Mouse (Mus musculus) lung, embryonic 16.5 days (tissue): Measurements from ENCODE around the gene Zfp523. TPM values are rescaled to one million over a fixed set of nuclear protein-coding genes. Genes with fewer than 3 reads are reported as not detected.
A peak's percentile ranks its signal among the peaks of the same experiment; 100 is the strongest.

Experiments
- ATAC-seq: fragments of 200-750 bp; cut with Nextera tagmentation; 2 replicates; pipeline ENCODE4 v1.8.0; 2017; ENCODE audit warnings: low read depth, mild to moderate bottlenecking, moderate library complexity
- H3K27ac ChIP-seq: fragments of 300-500 bp; sonication (generic); 2 replicates; pipeline ENCODE4 v1.5.1; 2014; ENCODE audit warnings: mild to moderate bottlenecking, control low read depth, low read length
- H3K27me3 ChIP-seq: fragments of 300-500 bp; sonication (generic); 2 replicates; pipeline ENCODE4 v1.6.1; 2014; ENCODE audit warnings: low read depth, low read length, mixed read lengths; ENCODE audit not compliant: control insufficient read depth, insufficient read depth
- H3K36me3 ChIP-seq: fragments of 300-500 bp; sonication (generic); 2 replicates; pipeline ENCODE4 v1.6.1; 2014; ENCODE audit warnings: low read length; ENCODE audit not compliant: control insufficient read depth, insufficient read depth
- H3K4me1 ChIP-seq: fragments of 300-500 bp; sonication (generic); replicated peaks from 2 replicates; pipeline ENCODE4 v1.6.1; 2014; ENCODE audit warnings: low read length, mixed read lengths; ENCODE audit not compliant: control insufficient read depth, insufficient read depth
- H3K4me2 ChIP-seq: fragments of 300-500 bp; sonication (generic); 2 replicates; pipeline ENCODE4 v1.6.1; 2014; ENCODE audit warnings: low read depth, low read length, control low read depth
- H3K4me3 ChIP-seq: fragments of 300-500 bp; sonication (generic); 2 replicates; pipeline ENCODE4 v1.5.1; 2014; ENCODE audit warnings: mild to moderate bottlenecking, low read length, control low read depth
- H3K9ac ChIP-seq: fragments of 300-500 bp; sonication (generic); 2 replicates; pipeline ENCODE4 v1.6.1; 2014; ENCODE audit warnings: low read length, control low read depth
- H3K9me3 ChIP-seq: fragments of 300-500 bp; sonication (generic); 2 replicates; pipeline ENCODE4 v1.6.1; 2016; ENCODE audit warnings: low read length; ENCODE audit not compliant: control insufficient read depth
- WGBS: fragments of 180-500 bp; shearing (Covaris S2); extraction: QIAGEN DNeasy Blood & Tissue Kit; methylation state at CpG from one replicate; pipeline ENCODE4 v1.1.7; 2014; 5-methylcytosine and 5-hydroxymethylcytosine counted together
- polyA plus RNA-seq: library from polyadenylated mRNA; unstranded; fragments of >200 nt; fragmentation: Nextera tagmentation; extraction: Ambion mirVana; gene quantifications from 2 replicates; pipeline ENCODE4 v1.2.1, GENCODE M21; 2015

Zfp523 gene
- polyA plus RNA-seq, 1 experiment from 2014 or later, result 34.9 TPM

DNA sequence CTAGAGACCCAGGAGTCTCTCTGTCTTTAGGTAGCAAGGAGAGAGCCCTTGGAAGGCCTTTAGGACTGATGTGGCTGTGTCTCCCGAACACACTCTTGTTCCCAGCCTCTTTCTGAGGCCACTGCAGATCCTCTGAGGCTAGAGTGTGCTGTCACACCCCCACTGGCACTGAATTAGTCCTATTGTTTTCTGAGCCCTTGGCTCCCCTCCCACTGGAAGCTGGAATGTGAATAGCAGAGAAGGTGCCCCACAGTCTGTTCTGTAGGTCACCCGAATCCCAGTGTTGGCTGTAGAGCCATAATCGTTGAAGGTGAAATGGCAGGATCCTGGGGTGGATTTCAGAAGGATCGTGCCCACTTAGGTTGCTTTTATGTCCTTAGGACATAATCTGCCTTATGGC lies 3.4 kb downstream of the Zfp523 start:
- WGBS, result 46% methylated on average over 4 of the region's 4 CpGs
- Histone ChIP-seq H3K4me2 (no peak overlapping the region), H3K4me3 (no peak overlapping the region), H3K9ac (no peak overlapping the region), H3K36me3 (no peaks in the 10 kb centered on the region), H3K27me3 (no peaks in the 10 kb centered on the region), H3K4me1 (peaks cover 43% of the 10 kb centered on the region), H3K9me3 (no peaks in the 10 kb centered on the region), H3K27ac (peak overlapping the region; percentile 19; the same call in 1 of the 2 replicates)
- ATAC-seq, result no peak

DNA sequence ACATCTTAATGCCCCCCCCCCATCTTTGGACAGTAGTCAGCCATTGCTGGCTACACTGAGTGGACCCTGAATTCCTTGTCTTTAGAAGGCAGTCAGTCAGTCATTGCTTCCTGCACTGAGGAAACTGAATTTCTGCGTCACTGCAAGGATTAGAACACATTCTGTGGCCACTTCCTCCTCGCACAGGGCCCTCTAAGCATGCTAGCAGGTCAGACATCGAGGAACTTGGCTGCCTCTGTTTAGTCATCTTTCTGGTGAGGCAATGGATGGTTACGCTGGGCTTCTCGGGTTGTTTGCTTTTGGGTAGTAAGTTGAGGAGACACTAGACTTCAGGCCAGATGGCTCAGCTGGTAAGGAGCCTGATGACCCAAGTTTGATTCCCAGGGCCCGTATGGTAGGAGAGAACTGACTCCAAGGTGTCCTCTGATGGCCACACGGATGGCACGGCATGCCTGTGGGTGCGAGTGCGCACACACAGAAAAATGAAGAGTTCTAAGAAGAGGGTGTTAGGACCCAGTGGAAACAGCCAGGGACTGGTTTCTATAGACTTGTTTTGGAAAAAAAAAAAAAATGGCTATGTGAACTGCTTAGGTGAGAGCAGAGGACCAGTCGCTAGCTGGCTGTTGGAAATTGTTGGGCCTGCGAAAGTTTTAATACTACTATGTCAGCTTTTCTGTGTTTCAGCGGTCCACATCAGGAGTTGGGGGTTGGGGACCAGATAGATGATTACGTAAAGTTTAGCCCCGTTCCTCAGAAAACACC lies 4.0 kb downstream of the Zfp523 start:
- Histone ChIP-seq H3K9me3 (no peaks in the 10 kb centered on the region), H3K36me3 (no peaks in the 10 kb centered on the region), H3K4me3 (no peak overlapping the region), H3K4me2 (no peak overlapping the region), H3K9ac (no peak overlapping the region), H3K27me3 (no peaks in the 10 kb centered on the region), H3K27ac (no peak overlapping the region), H3K4me1 (peaks cover 43% of the 10 kb centered on the region)
- ATAC-seq, result no peak
- WGBS, result 62% methylated on average over 15 of the region's 15 CpGs

DNA sequence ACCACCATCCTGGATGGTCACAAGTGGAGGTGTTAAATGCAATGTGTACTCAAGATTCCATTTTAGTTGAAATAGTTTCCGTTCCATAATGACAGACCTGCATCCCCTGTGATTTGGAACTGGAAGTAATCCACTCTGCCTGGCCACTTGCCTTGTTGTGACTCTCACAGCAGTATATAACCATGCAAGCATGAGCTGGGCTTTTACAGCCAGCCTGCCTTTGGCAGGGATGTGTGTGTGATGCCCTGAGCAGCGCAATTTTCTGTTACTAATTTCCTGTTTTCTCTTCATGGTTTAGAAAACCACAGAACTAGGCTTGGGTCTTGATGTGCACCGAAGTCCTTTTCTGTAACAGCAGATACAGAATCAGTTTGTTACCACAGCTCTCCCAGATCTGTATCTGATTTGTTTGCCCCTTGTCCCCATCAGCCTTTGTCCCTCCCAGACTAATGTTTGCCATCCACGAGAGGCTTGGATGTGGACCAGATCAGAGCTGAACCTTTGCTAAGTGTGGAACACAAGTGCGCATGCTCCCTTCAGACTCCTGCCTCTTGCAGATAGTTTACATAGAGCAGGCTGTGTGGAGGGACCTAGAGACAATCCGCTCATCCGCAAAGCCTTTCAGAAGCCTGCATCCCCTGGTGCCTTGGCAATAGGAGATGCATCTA lies 8.2 kb downstream of the Zfp523 start:
- H3K4me2 ChIP-seq, result no peak overlapping the region

DNA sequence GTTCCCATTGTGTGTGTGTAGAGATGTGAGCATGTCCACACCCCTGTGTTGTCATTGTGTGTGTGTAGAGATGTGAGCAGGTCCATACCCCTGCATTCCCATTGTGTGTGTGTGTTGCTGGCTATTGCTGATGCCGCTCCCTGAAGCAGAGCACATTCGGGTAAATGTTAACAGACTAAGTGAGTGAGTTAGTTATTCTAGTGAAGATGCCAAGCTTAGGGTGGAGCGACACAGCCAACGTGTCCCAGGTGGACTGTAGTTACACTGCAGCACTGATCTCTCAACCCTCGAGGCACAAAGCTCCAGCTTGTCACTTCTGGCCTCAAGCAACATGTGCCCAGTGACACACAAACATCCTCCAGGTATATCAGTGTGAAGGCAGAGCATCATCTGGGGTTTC lies 11.4 kb downstream of the Zfp523 start:
- no peaks in the 10 kb centered on the region for H3K27me3 ChIP-seq
- peaks cover 5% of the 10 kb centered on the region; the same call in 1 of the 2 replicates for H3K4me1 ChIP-seq
- no peak overlapping the region for H3K4me3 ChIP-seq
- H3K27ac ChIP-seq, result no peak overlapping the region
- H3K4me2 ChIP-seq, result no peak overlapping the region
- ATAC-seq, result no peak
- no peaks in the 10 kb centered on the region for H3K9me3 ChIP-seq
- WGBS, result 77% methylated on average over 5 of the region's 5 CpGs
- H3K9ac ChIP-seq, result no peak overlapping the region
- peaks cover 23% of the 10 kb centered on the region for H3K36me3 ChIP-seq

More for the DNA sequence above, 8.2 kb downstream of the Zfp523 start:
- Histone ChIP-seq H3K9me3 (no peaks in the 10 kb centered on the region), H3K4me1 (peaks cover 20% of the 10 kb centered on the region), H3K27ac (no peak overlapping the region), H3K36me3 (peaks cover 5% of the 10 kb centered on the region), H3K4me3 (no peak overlapping the region), H3K9ac (no peak overlapping the region), H3K27me3 (no peaks in the 10 kb centered on the region)
- whole genome bisulfite sequencing, result 67% methylated on average over 7 of the region's 7 CpGs
- no peak for ATAC-seq

DNA sequence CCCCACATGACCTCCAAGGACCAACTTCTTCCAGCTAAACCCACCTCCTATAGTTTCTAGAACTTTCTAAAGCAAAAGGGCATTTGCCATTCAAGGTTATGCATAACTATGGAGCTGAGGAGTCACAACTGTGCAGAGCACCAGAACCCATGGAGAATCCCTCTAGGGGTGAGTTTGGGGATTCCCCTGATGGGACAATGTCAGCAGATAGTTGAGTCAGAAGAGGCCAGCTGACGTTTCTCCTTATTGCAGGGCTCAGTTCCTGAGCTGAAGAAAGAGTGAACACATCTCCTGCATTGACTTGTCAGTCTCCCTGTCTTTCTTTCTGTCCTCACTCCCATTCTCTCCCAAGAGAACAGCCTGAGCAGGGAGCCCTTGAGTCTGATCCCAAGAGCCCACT lies 15.8 kb downstream of the Zfp523 start:
- H3K36me3 ChIP-seq, result peaks cover 46% of the 10 kb centered on the region
- 55% methylated on average over 1 of the region's 1 CpGs for WGBS
- no peaks in the 10 kb centered on the region for H3K9me3 ChIP-seq

DNA sequence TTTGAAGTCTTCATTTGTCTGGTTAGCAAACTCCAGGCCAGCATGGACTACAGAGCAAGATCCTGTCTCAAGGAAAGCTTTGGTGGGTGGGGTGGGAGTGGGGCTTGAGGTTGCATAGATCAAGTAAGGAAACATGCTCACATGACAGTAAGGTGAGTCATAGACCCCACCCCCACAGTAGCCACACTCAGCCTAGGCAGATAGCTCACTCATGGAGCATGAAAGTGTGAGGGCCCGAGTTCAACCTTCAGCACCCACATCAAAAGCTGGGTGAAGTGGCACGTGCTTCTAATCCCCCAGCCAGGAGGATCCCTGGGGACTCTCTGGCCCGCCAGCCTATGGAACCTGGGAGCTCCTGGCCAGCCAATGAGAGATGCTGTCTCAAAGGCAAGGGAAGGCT lies 16.6 kb downstream of the Zfp523 start:
- H3K9ac ChIP-seq, result no peak overlapping the region
- no peaks in the 10 kb centered on the region for H3K9me3 ChIP-seq
- no peak overlapping the region for H3K4me3 ChIP-seq
- no peak overlapping the region for H3K27ac ChIP-seq
- H3K4me2 ChIP-seq, result no peak overlapping the region
- H3K27me3 ChIP-seq, result no peaks in the 10 kb centered on the region
- no peak for ATAC-seq
- WGBS, result 76% methylated on average over 3 of the region's 3 CpGs
- no peaks in the 10 kb centered on the region; the same call in 1 of the 2 replicates for H3K4me1 ChIP-seq
- peaks cover 49% of the 10 kb centered on the region for H3K36me3 ChIP-seq

More for the DNA sequence above, 15.8 kb downstream of the Zfp523 start:
- H3K9ac ChIP-seq, result no peak overlapping the region
- no peak overlapping the region for H3K4me2 ChIP-seq
- H3K27me3 ChIP-seq, result no peaks in the 10 kb centered on the region
- H3K27ac ChIP-seq, result no peak overlapping the region
- no peak overlapping the region for H3K4me3 ChIP-seq
- H3K4me1 ChIP-seq, result no peaks in the 10 kb centered on the region; the same call in 1 of the 2 replicates
- ATAC-seq, result no peak

DNA sequence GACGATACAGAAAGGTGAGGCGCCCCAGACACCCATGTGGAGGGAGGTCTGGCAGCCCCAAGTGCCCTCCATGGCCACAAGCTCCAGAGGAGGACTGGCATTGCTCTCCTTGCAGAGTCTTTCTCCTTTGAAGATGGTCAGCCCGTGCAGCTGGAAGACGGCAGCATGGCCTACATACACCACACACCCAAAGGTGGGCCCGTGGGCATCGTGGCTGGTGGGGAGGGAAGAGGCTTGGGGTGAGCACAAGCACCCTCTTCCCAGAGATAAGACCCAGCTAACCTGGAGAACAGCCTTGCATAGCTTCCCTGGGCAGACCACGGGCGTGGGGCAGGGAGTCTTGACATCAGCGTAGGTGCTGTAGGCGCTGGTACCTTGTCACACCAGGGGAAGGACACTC lies 18.1 kb downstream of the Zfp523 start:
- Histone ChIP-seq H3K27ac (no peak overlapping the region), H3K27me3 (no peaks in the 10 kb centered on the region), H3K4me1 (no peaks in the 10 kb centered on the region; the same call in 1 of the 2 replicates), H3K9me3 (no peaks in the 10 kb centered on the region), H3K4me3 (no peak overlapping the region), H3K36me3 (peaks cover 51% of the 10 kb centered on the region), H3K9ac (no peak overlapping the region), H3K4me2 (no peak overlapping the region)
- WGBS, result 94% methylated on average over 10 of the region's 10 CpGs
- ATAC-seq, result no peak

DNA sequence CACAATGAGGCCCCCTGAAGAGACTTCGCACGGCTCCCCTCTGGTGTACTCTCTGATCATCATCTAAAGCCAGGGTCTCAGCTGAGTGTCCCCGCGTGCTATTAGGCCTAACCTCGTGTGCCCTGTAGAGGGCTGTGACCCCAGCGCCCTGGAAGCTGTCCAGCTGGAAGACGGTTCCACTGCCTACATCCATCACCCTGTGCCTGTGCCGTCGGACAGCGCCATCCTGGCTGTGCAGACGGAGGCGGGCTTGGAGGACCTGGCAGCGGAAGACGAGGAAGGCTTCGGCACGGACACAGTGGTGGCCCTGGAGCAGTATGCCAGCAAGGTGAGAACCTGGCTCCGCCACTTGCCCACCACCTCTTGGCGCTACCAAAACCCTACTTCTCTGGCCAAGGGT lies 20.7 kb downstream of the Zfp523 start:
- no peak; the same call in 1 of the 2 replicates for ATAC-seq
- H3K9ac ChIP-seq, result no peak overlapping the region
- no peaks in the 10 kb centered on the region for H3K9me3 ChIP-seq
- H3K4me3 ChIP-seq, result no peak overlapping the region
- H3K27me3 ChIP-seq, result no peaks in the 10 kb centered on the region
- no peak overlapping the region for H3K27ac ChIP-seq
- WGBS, result 55% methylated on average over 18 of the region's 18 CpGs
- no peak overlapping the region for H3K4me2 ChIP-seq
- H3K4me1 ChIP-seq, result no peaks in the 10 kb centered on the region; the same call in 1 of the 2 replicates
- peaks cover 49% of the 10 kb centered on the region for H3K36me3 ChIP-seq

DNA sequence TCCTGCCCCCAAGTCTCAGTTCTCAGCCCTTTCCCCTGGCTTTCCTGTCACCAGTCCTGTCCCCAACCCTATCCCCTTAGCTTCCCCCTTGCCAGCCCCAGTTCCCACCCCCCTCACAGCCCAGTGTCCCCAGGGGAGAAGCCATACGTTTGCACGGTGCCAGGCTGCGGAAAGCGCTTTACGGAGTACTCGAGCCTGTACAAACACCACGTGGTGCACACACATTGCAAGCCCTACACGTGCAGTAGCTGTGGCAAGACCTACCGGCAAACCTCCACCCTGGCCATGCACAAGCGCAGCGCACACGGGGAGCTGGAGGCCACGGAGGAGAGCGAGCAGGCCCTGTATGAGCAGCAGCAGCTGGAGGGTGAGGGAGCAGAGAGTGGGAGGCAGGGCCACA lies 25.1 kb downstream of the Zfp523 start:
- H3K27ac ChIP-seq, result no peak overlapping the region
- H3K4me1 ChIP-seq, result no peaks in the 10 kb centered on the region; the same call in 1 of the 2 replicates
- no peaks in the 10 kb centered on the region for H3K27me3 ChIP-seq
- no peak overlapping the region for H3K4me3 ChIP-seq
- WGBS, result 48% methylated on average over 14 of the region's 14 CpGs
- ATAC-seq, result peak; percentile 73
- H3K4me2 ChIP-seq, result no peak overlapping the region
- peaks cover 25% of the 10 kb centered on the region for H3K36me3 ChIP-seq
- H3K9ac ChIP-seq, result no peak overlapping the region
- H3K9me3 ChIP-seq, result no peaks in the 10 kb centered on the region
